Mouse (Mus musculus) lung, adult 2 months (tissue): Measurements from ENCODE around the gene Cpt1c.

ENCODE experiments used
- CTCF ChIP-seq: fragments of 200-500 bp; IDR thresholded peaks from 2 replicates; pipeline ENCODE4 v1.5.1; 2011; ENCODE audit warnings: mild to moderate bottlenecking, low read length, control low read depth; ENCODE audit not compliant: insufficient read depth
- POLR2A ChIP-seq: fragments of 200-500 bp; IDR thresholded peaks from 2 replicates; pipeline ENCODE4 v1.6.1; 2011; ENCODE audit warnings: low read depth, mild to moderate bottlenecking, control low read depth, low read length, borderline replicate concordance; ENCODE audit errors: extremely low read depth

GRCm38 (mm10) chr7:44959874-44960511 is 14.7 kb downstream of the Cpt1c start:
- no peak for TF ChIP-seq CTCF
- no peak for TF ChIP-seq POLR2A
